21 mouse cellular contexts compared by ENCODE assay signal in the genomic region with DNA sequence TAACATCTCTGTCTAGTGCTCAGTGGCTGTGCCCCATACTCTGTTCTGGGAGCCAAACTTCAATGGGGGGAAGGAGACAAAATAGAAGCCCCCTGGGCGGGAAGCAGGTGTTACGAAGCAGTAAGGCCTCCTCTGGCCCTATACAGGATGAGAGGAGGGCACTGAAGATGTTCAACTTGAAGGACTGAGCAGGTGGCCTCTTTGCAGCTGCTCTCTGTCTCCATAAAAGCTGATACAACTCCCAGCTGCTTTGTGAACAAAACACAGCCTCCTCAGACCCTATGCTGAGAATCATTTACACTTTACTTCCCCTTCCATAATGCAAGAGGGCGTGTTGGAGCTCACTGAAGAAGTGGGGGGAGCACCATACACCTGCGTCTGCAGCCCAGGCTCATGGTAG. TPM values are rescaled to one million over a fixed set of nuclear protein-coding genes. Genes with fewer than 3 reads are reported as not detected.
"Had no signal": no experiment of that assay in that cellular context is flagged by ENCODE, and none has a peak within 500 bp of the region (broad histone marks: within the 10 kb centered on the region; RNA-seq: fewer than 3 reads in every experiment).

No protein-coding gene starts in this region.

- H3K27me3 ChIP-seq: kidney, embryonic 15.5 days; liver, embryonic 13.5 days; lung, embryonic 15.5 days; neural tube, embryonic 15.5 days had no signal

- ATAC-seq: intestine, embryonic 16.5 days; liver, postnatal 0 days had no signal

- H3K4me1 ChIP-seq: kidney, embryonic 15.5 days; liver, embryonic 13.5 days; lung, embryonic 15.5 days; midbrain, embryonic 12.5 days; neural tube, embryonic 15.5 days had no signal

- H3K9me3 ChIP-seq: kidney, embryonic 15.5 days; liver, embryonic 13.5 days; lung, embryonic 15.5 days; megakaryocyte, embryonic 14.5 days; midbrain, embryonic 12.5 days; neural tube, embryonic 15.5 days had no signal

- H3K4me3 ChIP-seq: kidney, embryonic 15.5 days; liver, embryonic 13.5 days; lung, embryonic 15.5 days; megakaryocyte, embryonic 14.5 days; midbrain, embryonic 12.5 days; neural tube, embryonic 15.5 days had no signal

- H3K9ac ChIP-seq: kidney, embryonic 15.5 days; liver, embryonic 13.5 days; liver, postnatal 0 days; lung, embryonic 15.5 days; midbrain, embryonic 12.5 days; neural tube, embryonic 15.5 days had no signal

- H3K4me2 ChIP-seq: kidney, embryonic 15.5 days; liver, embryonic 13.5 days; lung, embryonic 15.5 days; midbrain, embryonic 12.5 days; neural tube, embryonic 15.5 days had no signal

- DNase-seq: kidney, adult 2 months; kidney, postnatal 14 days; layer of hippocampus, adult 9-11 months; layer of hippocampus, postnatal 36 days; left cerebral cortex, postnatal 4 days; liver; liver, embryonic 13.5 days; liver, postnatal 0 days; lung, postnatal 14 days; right cerebral cortex, adult 18-20 months; right cerebral cortex, postnatal 25 days had no signal

- H3K27ac ChIP-seq: kidney, embryonic 15.5 days; liver, embryonic 13.5 days; lung, embryonic 15.5 days; macrophage; midbrain, embryonic 12.5 days; neural tube, embryonic 15.5 days had no signal

- H3K36me3 ChIP-seq: kidney, embryonic 15.5 days; liver, embryonic 13.5 days; lung, embryonic 15.5 days; midbrain, embryonic 12.5 days; neural tube, embryonic 15.5 days had no signal

RNA-seq across cellular contexts. Expression of a gene that starts 11.6 kb away (rescaled TPM):
- polyA plus RNA-seq: macrophage had no signal

RNA-seq across cellular contexts. Expression of a gene that starts 14.1 kb away (rescaled TPM):
- polyA plus RNA-seq: macrophage; neural tube, embryonic 11.5 days had no signal

RNA-seq across cellular contexts. Expression of a gene that starts 24.4 kb away (rescaled TPM):
- total RNA-seq: layer of hippocampus, postnatal 36 days had no signal
- polyA plus RNA-seq: liver, embryonic 13.5 days; macrophage had no signal

RNA-seq across cellular contexts. Expression of a gene that starts 26.4 kb away (rescaled TPM):
- polyA plus RNA-seq: small intestine, adult 2 months had no signal

RNA-seq across cellular contexts. Expression of a gene that starts 44.8 kb away (rescaled TPM):
- total RNA-seq: layer of hippocampus, postnatal 36 days; left cerebral cortex, postnatal 4 days had no signal
- polyA plus RNA-seq: kidney, embryonic 15.5 days; liver, embryonic 13.5 days; liver, postnatal 0 days; macrophage; midbrain, embryonic 12.5 days; midbrain, postnatal 0 days; small intestine, adult 2 months had no signal
